Mouse (Mus musculus): ENCODE results near the gene Fgfr1op2.

- TF ChIP-seq CTCF (IDR thresholded peaks at IDR 0.05) (no peak), EP300 (IDR thresholded peaks at IDR 0.05) (no peak)
Measured at GRCm38 (mm10) chr6:146614541-146614940, 37.5 kb downstream of the Fgfr1op2 start.
